ENCODE assay signal across 25 mouse cellular contexts in the genomic region with DNA sequence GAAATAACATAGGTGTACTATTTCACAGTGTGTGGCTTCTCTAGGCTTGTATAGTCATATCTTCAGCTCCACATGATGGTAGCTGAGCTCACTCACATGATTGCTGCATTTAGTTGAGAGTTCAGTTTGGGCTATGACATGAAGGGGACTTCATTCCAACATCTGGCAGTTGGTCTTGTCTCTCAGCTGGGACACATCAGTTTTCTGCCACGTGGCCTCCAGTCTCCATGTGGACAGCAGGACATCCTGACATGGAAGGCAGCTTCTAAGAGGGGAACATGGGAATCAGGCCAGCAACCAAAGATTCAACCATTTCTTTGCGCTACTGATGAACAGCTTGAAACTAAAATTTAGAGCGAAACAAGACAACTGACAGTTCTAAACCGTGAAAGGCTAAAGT.
A peak's percentile ranks its signal among the peaks of the same experiment; 100 is the strongest.
DNase-seq lines count a peak whose midpoint lies in the region; ATAC-seq and TF ChIP-seq lines count a peak whose summit lies in the region.
"Had no signal": no experiment of that assay in that cellular context is flagged by ENCODE, and none has a peak within 500 bp of the region (broad histone marks: within the 10 kb centered on the region; RNA-seq: fewer than 3 reads in every experiment).

No protein-coding gene starts in this region.

- no peaks in the 10 kb centered on the region for H3K27me3 ChIP-seq in lung, embryonic 15.5 days
- H3K27me3 ChIP-seq: embryonic facial prominence, embryonic 12.5 days; embryonic facial prominence, embryonic 15.5 days; hindbrain, embryonic 13.5 days had no signal

- H3K9me3 ChIP-seq in lung, embryonic 15.5 days: no peaks in the 10 kb centered on the region
- H3K9me3 ChIP-seq: embryonic facial prominence, embryonic 12.5 days; embryonic facial prominence, embryonic 15.5 days; heart, embryonic 10.5 days; hindbrain, embryonic 10.5 days; hindbrain, embryonic 13.5 days had no signal

- H3K9ac ChIP-seq in lung, embryonic 15.5 days: no peak overlapping the region
- H3K9ac ChIP-seq: embryonic facial prominence, embryonic 12.5 days; embryonic facial prominence, embryonic 15.5 days; forebrain, postnatal 0 days; hindbrain, embryonic 13.5 days had no signal

- no peak overlapping the region for H3K4me3 ChIP-seq in lung, embryonic 15.5 days
- no peak overlapping the region for H3K4me3 ChIP-seq in lung, adult 2 months (replicated peaks; ENCODE audit: extremely low read depth, low read depth, low read length)
- H3K4me3 ChIP-seq: embryonic facial prominence, embryonic 12.5 days; embryonic facial prominence, embryonic 15.5 days; gastrocnemius, adult 2 months; heart, embryonic 10.5 days; hindbrain, embryonic 10.5 days; hindbrain, embryonic 13.5 days had no signal

- H3K4me1 ChIP-seq in lung, embryonic 15.5 days: peaks cover 48% of the 10 kb centered on the region
- peaks cover 22% of the 10 kb centered on the region for H3K4me1 ChIP-seq in lung, adult 2 months (ENCODE audit: control insufficient read depth, insufficient read depth, low read length)
- H3K4me1 ChIP-seq: heart, embryonic 10.5 days had no signal

- TF ChIP-seq POLR2A in lung, adult 2 months (IDR thresholded peaks at IDR 0.05; ENCODE audit: borderline replicate concordance, extremely low read depth, low read depth, low read length): no peak

- H3K4me2 ChIP-seq in lung, embryonic 15.5 days: no peak overlapping the region
- H3K4me2 ChIP-seq: embryonic facial prominence, embryonic 12.5 days; embryonic facial prominence, embryonic 15.5 days; hindbrain, embryonic 13.5 days had no signal

- peak; percentile 43 for DNase-seq in kidney, postnatal 10 days
- DNase-seq in kidney, adult 11 months: no peak
- no peak for DNase-seq in lung, postnatal 25 days (ENCODE audit: low spot score)
- peak; percentile 49 for DNase-seq in lung, postnatal 10 days
- no peak for DNase-seq in lung, adult 2 months
- DNase-seq: adrenal gland, adult 2 months; adrenal gland, postnatal 14 days; cerebellum, adult 11 months; cerebellum, adult 2 months; cerebellum, adult 9-11 months; cerebellum, postnatal 25 days; forebrain, postnatal 0 days; gastrocnemius, adult 2 months; gastrocnemius, postnatal 14 days; heart, adult 18-20 months; heart, postnatal 36 days had no signal

- no peak; the same call in 1 of the 2 replicates for ATAC-seq in lung, embryonic 15.5 days (ENCODE audit: borderline replicate concordance, extremely low read depth, low FRiP score, low TSS enrichment)
- ATAC-seq: CD4-positive, CD25-positive, alpha-beta regulatory T cell, adult 4 months; forebrain, embryonic 14.5 days; forebrain, postnatal 0 days; hindbrain, embryonic 16.5 days had no signal

- H3K36me3 ChIP-seq in lung, embryonic 15.5 days: no peaks in the 10 kb centered on the region
- H3K36me3 ChIP-seq: embryonic facial prominence, embryonic 12.5 days; embryonic facial prominence, embryonic 15.5 days; heart, embryonic 10.5 days; hindbrain, embryonic 10.5 days; hindbrain, embryonic 13.5 days had no signal

- peak overlapping the region; percentile 42; the same call in 1 of the 2 replicates for H3K27ac ChIP-seq in lung, embryonic 15.5 days
- H3K27ac ChIP-seq: embryonic facial prominence, embryonic 12.5 days; embryonic facial prominence, embryonic 15.5 days; gastrocnemius, adult 2 months; heart, embryonic 10.5 days; hindbrain, embryonic 10.5 days; hindbrain, embryonic 13.5 days had no signal

- WGBS in lung, embryonic 15.5 days: 50% methylated on average over 4 of the region's 4 CpGs
- 78% methylated on average over 4 of the region's 4 CpGs for WGBS in lung, adult 2 months

- TF ChIP-seq CTCF in lung, adult 2 months (IDR thresholded peaks at IDR 0.05; ENCODE audit: insufficient read depth, low read length): no peak

Comparison
In these comparisons a context has a peak if more than half of its experiments do, and no peak if none do; other contexts are left out.
1. DNase-seq: peak in kidney, postnatal 10 days (single experiment) and lung, postnatal 10 days (single experiment); none in kidney, adult 11 months (single experiment), lung, postnatal 25 days (single experiment) and lung, adult 2 months (single experiment).